Mouse (Mus musculus) MEL (cell line): Measurements from ENCODE around the gene Acadm. TPM values are rescaled to one million over a fixed set of nuclear protein-coding genes. Genes with fewer than 3 reads are reported as not detected.

ENCODE experiments used
- DNase-seq: peaks from one replicate; pipeline ENCODE4 v3.0.0; 2011; ENCODE audit warnings: low read depth, low spot score
- H3K27ac ChIP-seq: 2 replicates; pipeline ENCODE4 v1.5.1; 2012; ENCODE audit warnings: low read depth, mild to moderate bottlenecking, control low read depth, low read length, moderate library complexity; ENCODE audit not compliant: control insufficient read depth
- H3K27me3 ChIP-seq, 2 experiments: fragments of 150-350 bp in 1 of 2; sonication (generic) in 1 of 2; 2 replicates each; pipeline ENCODE4 v1.6.1; 2012; ENCODE audit warnings: low read length in 2 of 2, mild to moderate bottlenecking in 2 of 2, improper control_type of control experiment in 1 of 2, moderate library complexity in 1 of 2; ENCODE audit not compliant: insufficient read depth in 2 of 2, control insufficient read depth in 1 of 2
- H3K36me3 ChIP-seq, 2 experiments: 2 replicates each; pipeline ENCODE4 v1.6.1; 2012 to 2014; ENCODE audit warnings: low read length in 2 of 2, improper control_type of control experiment in 1 of 2, inconsistent platforms in 1 of 2, mild to moderate bottlenecking in 1 of 2; ENCODE audit not compliant: insufficient read depth in 2 of 2, control insufficient read depth in 1 of 2
- H3K4me1 ChIP-seq, 2 experiments: fragments of 150-350 bp in 1 of 2; sonication (generic) in 1 of 2; 2 replicates each; pipeline ENCODE4 v1.6.1; 2012; ENCODE audit warnings: low read length in 2 of 2, improper control_type of control experiment in 1 of 2, mild to moderate bottlenecking in 1 of 2; ENCODE audit not compliant: insufficient read depth in 2 of 2, control insufficient read depth in 1 of 2
- H3K4me3 ChIP-seq, 2 experiments: fragments of 150-350 bp in 1 of 2; sonication (generic) in 1 of 2; 2 replicates each; pipeline ENCODE4 v1.5.1; 2012; ENCODE audit warnings: low read depth in 2 of 2, low read length in 2 of 2, mild to moderate bottlenecking in 2 of 2, moderate library complexity in 2 of 2, control low read depth in 1 of 2, improper control_type of control experiment in 1 of 2; ENCODE audit not compliant: control insufficient read depth in 1 of 2, insufficient read depth in 1 of 2
- H3K79me2 ChIP-seq: 2 replicates; pipeline ENCODE4 v1.6.1; 2012; ENCODE audit warnings: mild to moderate bottlenecking, low read length, moderate library complexity; ENCODE audit not compliant: control insufficient read depth, poor library complexity, insufficient read depth
- H3K9ac ChIP-seq: 2 replicates; pipeline ENCODE4 v1.6.1; 2012; ENCODE audit warnings: low read depth, mild to moderate bottlenecking, control low read depth, low read length, moderate library complexity; ENCODE audit not compliant: control insufficient read depth, poor library complexity, severe bottlenecking
- H3K9me3 ChIP-seq: fragments of 150-350 bp; sonication (generic); replicated peaks from 2 replicates; pipeline ENCODE4 v1.6.1; 2012; ENCODE audit warnings: mild to moderate bottlenecking, low read length, improper control_type of control experiment, moderate library complexity; ENCODE audit not compliant: insufficient read depth
- CHD1 ChIP-seq: IDR thresholded peaks from 2 replicates; pipeline ENCODE4 v1.6.1; 2012; ENCODE audit warnings: low read depth, mild to moderate bottlenecking, inconsistent platforms, low read length, improper control_type of control experiment
- CHD2 ChIP-seq: IDR thresholded peaks from 2 replicates; pipeline ENCODE4 v1.6.1; 2011; ENCODE audit warnings: low read length, improper control_type of control experiment
- CTCF ChIP-seq, 3 experiments: IDR thresholded peaks in 2 of 3; conservative IDR thresholded peaks in 1 of 3; 2 replicates each; pipeline ENCODE4 v1.5.1; 2011 to 2012; ENCODE audit warnings: low read length in 3 of 3, low read depth in 2 of 3, mild to moderate bottlenecking in 2 of 3, improper control_type of control experiment in 1 of 3, inconsistent platforms in 1 of 3, mixed read lengths in 1 of 3, moderate library complexity in 1 of 3; ENCODE audit not compliant: control insufficient read depth in 1 of 3, insufficient read depth in 1 of 3, poor library complexity in 1 of 3, severe bottlenecking in 1 of 3
- E2F4 ChIP-seq: IDR thresholded peaks from 2 replicates; pipeline ENCODE4 v1.6.1; 2011; ENCODE audit warnings: low read depth, low read length, improper control_type of control experiment, borderline replicate concordance
- ETS1 ChIP-seq: IDR thresholded peaks from 2 replicates; pipeline ENCODE4 v1.6.1; 2012; ENCODE audit warnings: low read depth, mild to moderate bottlenecking, inconsistent platforms, low read length, improper control_type of control experiment, moderate library complexity
- HCFC1 ChIP-seq: IDR thresholded peaks from 2 replicates; pipeline ENCODE4 v1.6.1; 2012; ENCODE audit warnings: low read depth, mild to moderate bottlenecking, inconsistent platforms, low read length, improper control_type of control experiment, moderate library complexity
- JUND ChIP-seq: IDR thresholded peaks from 2 replicates; pipeline ENCODE4 v1.6.1; 2011; ENCODE audit warnings: low read depth, mild to moderate bottlenecking, improper control_type of control experiment, low read length
- MAZ ChIP-seq: IDR thresholded peaks from 2 replicates; pipeline ENCODE4 v1.6.1; 2012; ENCODE audit warnings: low read depth, mild to moderate bottlenecking, inconsistent platforms, low read length, improper control_type of control experiment
- MEF2A ChIP-seq: IDR thresholded peaks from 2 replicates; pipeline ENCODE4 v1.6.1; 2014; ENCODE audit warnings: low read depth, mild to moderate bottlenecking, inconsistent platforms, low read length, improper control_type of control experiment; ENCODE audit not compliant: poor library complexity, insufficient replicate concordance, severe bottlenecking; ENCODE audit errors: extremely low read depth
- MXI1 ChIP-seq: IDR thresholded peaks from 2 replicates; pipeline ENCODE4 v1.6.1; 2011; ENCODE audit warnings: mild to moderate bottlenecking, low read depth, low read length, improper control_type of control experiment
- MYB ChIP-seq: IDR thresholded peaks from 2 replicates; pipeline ENCODE4 v1.6.1; 2011; ENCODE audit warnings: mild to moderate bottlenecking, low read depth, low read length, improper control_type of control experiment
- MYC ChIP-seq: IDR thresholded peaks from 2 replicates; pipeline ENCODE4 v1.6.1; 2011; ENCODE audit warnings: low read depth, mild to moderate bottlenecking, low read length, improper control_type of control experiment, moderate library complexity
- NELFE ChIP-seq: IDR thresholded peaks from 2 replicates; pipeline ENCODE4 v1.6.1; 2011; ENCODE audit warnings: low read depth, low read length, improper control_type of control experiment
- POLR2AphosphoS5 ChIP-seq: IDR thresholded peaks from 2 replicates; pipeline ENCODE4 v1.6.1; 2012; ENCODE audit warnings: low read depth, borderline replicate concordance, mild to moderate bottlenecking, inconsistent platforms, low read length, moderate library complexity, mixed read lengths
- RAD21 ChIP-seq: IDR thresholded peaks from 2 replicates; pipeline ENCODE4 v1.6.1; 2011; ENCODE audit warnings: mild to moderate bottlenecking, low read depth, low read length, improper control_type of control experiment
- RCOR1 ChIP-seq: IDR thresholded peaks from 2 replicates; pipeline ENCODE4 v1.6.1; 2012; ENCODE audit warnings: low read depth, mild to moderate bottlenecking, inconsistent platforms, low read length, improper control_type of control experiment
- SMC3 ChIP-seq: IDR thresholded peaks from 2 replicates; pipeline ENCODE4 v1.6.1; 2011; ENCODE audit warnings: low read depth, low read length, improper control_type of control experiment
- TAL1 ChIP-seq: IDR thresholded peaks from 2 replicates; pipeline ENCODE4 v1.6.1; 2012; ENCODE audit warnings: mild to moderate bottlenecking, inconsistent platforms, low read length, moderate library complexity, mixed read lengths
- TBP ChIP-seq: IDR thresholded peaks from 2 replicates; pipeline ENCODE4 v1.8.0; 2011; ENCODE audit warnings: low read depth, low read length, improper control_type of control experiment
- UBTF ChIP-seq: IDR thresholded peaks from 2 replicates; pipeline ENCODE4 v1.6.1; 2012; ENCODE audit warnings: low read depth, mild to moderate bottlenecking, inconsistent platforms, low read length, improper control_type of control experiment, moderate library complexity, borderline replicate concordance; ENCODE audit not compliant: insufficient read depth
- USF1 ChIP-seq: IDR thresholded peaks from 2 replicates; pipeline ENCODE4 v1.6.1; 2014; ENCODE audit warnings: low read depth, mild to moderate bottlenecking, inconsistent platforms, low read length, improper control_type of control experiment, moderate library complexity
- USF2 ChIP-seq, 2 experiments: IDR thresholded peaks; 2 replicates each; pipeline ENCODE4 v1.6.1; 2011 to 2012; ENCODE audit warnings: improper control_type of control experiment in 2 of 2, low read length in 2 of 2, borderline replicate concordance in 1 of 2, inconsistent platforms in 1 of 2, low read depth in 1 of 2, mild to moderate bottlenecking in 1 of 2; ENCODE audit not compliant: insufficient read depth in 1 of 2
- ZC3H11A ChIP-seq: IDR thresholded peaks from 2 replicates; pipeline ENCODE4 v1.6.1; 2012; ENCODE audit warnings: low read depth, mild to moderate bottlenecking, inconsistent platforms, low read length, improper control_type of control experiment
- ZKSCAN1 ChIP-seq: IDR thresholded peaks from 2 replicates; pipeline ENCODE4 v1.6.1; 2012; ENCODE audit warnings: low read depth, mild to moderate bottlenecking, inconsistent platforms, low read length, improper control_type of control experiment, moderate library complexity
- ZNF384 ChIP-seq: IDR thresholded peaks from 2 replicates; pipeline ENCODE4 v1.6.1; 2012; ENCODE audit warnings: low read depth, mild to moderate bottlenecking, inconsistent platforms, low read length, improper control_type of control experiment
- polyA plus RNA-seq, 2 experiments: library from polyadenylated mRNA; stranded (reverse) in 1 of 2; unstranded in 1 of 2; fragments of >175 nt in 1 of 2; fragments of >200 nt in 1 of 2; gene quantifications; 2 replicates each; pipeline versions ENCODE4 v1.2.1 to v1.2.4; 2012; ENCODE audit warnings: low replicate concordance in 2 of 2, low read depth in 1 of 2; ENCODE audit not compliant: insufficient read length in 2 of 2, insufficient read depth in 1 of 2, missing spikeins in 1 of 2
- total RNA-seq: library from RNA; depleted of rRNA; stranded (reverse); fragments of 300-350 nt; gene quantifications from 2 replicates; pipeline ENCODE4 v1.2.3, GENCODE M21; 2012

Gene Acadm
- total and polyA plus RNA-seq, 3 experiments, result 36.7 to 44.3 TPM; not detected in 1

GRCm38 (mm10) chr3:153968549-153968948 is 24.1 kb upstream of the Acadm start (continued):
- TF ChIP-seq CHD2, result no peak
- no peak for TF ChIP-seq RCOR1
- TF ChIP-seq ZKSCAN1, result no peak
- TF ChIP-seq TAL1, result no peak
- no peak for TF ChIP-seq ZNF384
- no peak for TF ChIP-seq MXI1
- TF ChIP-seq MAZ, result no peak
- peak; percentile 45; the same call in 1 of the 2 replicates for TF ChIP-seq ZC3H11A
- no peak for TF ChIP-seq MYB
- TF ChIP-seq SMC3, result peak; percentile 62
- no peak for TF ChIP-seq MEF2A
- no peak for TF ChIP-seq HCFC1
- no peak for TF ChIP-seq POLR2AphosphoS5
- no peak for TF ChIP-seq USF2 (IDR thresholded peaks at IDR 0.05; ENCODE audit: borderline replicate concordance in 1 of 2, insufficient read depth in 1 of 2, low read depth in 1 of 2, low read length in 2 of 2)

GRCm38 (mm10) chr3:153967447-153967846 is 23.0 kb upstream of the Acadm start:
- no peaks in the 10 kb centered on the region for H3K36me3 ChIP-seq
- H3K4me3 ChIP-seq, result no peak overlapping the region
- H3K9ac ChIP-seq, result no peak overlapping the region
- H3K9me3 ChIP-seq, result no peaks in the 10 kb centered on the region
- TF ChIP-seq USF1 (no peak), ETS1 (no peak), ZNF384 (no peak), SMC3 (no peak), E2F4 (no peak), CHD1 (no peak), RCOR1 (no peak), ZKSCAN1 (no peak), MXI1 (no peak), MYB (no peak), RAD21 (no peak), JUND (no peak), MYC (no peak), MAZ (no peak), CTCF (IDR thresholded peaks at IDR 0.05 in 2 of 3, conservative IDR thresholded peaks at IDR 0.05 in 1 of 3; ENCODE audit: control insufficient read depth in 1 of 3, insufficient read depth in 1 of 3, low read depth in 2 of 3, low read length in 3 of 3, poor library complexity in 1 of 3, severe bottlenecking in 1 of 3) (no peak), NELFE (no peak), UBTF (no peak), TBP (no peak), USF2 (IDR thresholded peaks at IDR 0.05; ENCODE audit: borderline replicate concordance in 1 of 2, insufficient read depth in 1 of 2, low read depth in 1 of 2, low read length in 2 of 2) (no peak)
- TF ChIP-seq, all 39 proteins: peak for 0
- Histone ChIP-seq H3K27ac (no peak overlapping the region), H3K79me2 (no peaks in the 10 kb centered on the region), H3K27me3 (no peaks in the 10 kb centered on the region), H3K4me1 (no peaks in the 10 kb centered on the region)
- no peak for DNase-seq
